Mouse (Mus musculus) kidney, postnatal 4 days (tissue): ENCODE measurements around the gene Pck1.

Experiments used
- DNase-seq, 2 experiments: peaks; one replicate each; pipeline ENCODE4 v3.0.0; 2021; ENCODE audit warnings: mixed read lengths in 2 of 2

Pck1 gene

GRCm38 (mm10) chr2:173151352-173151751, 1.5 kb upstream of the Pck1 start:
- DNase-seq = no peak

- DNase-seq = no peak
Measured at GRCm38 (mm10) chr2:173151784-173152284, 1.0 kb upstream of the Pck1 start.

DNA sequence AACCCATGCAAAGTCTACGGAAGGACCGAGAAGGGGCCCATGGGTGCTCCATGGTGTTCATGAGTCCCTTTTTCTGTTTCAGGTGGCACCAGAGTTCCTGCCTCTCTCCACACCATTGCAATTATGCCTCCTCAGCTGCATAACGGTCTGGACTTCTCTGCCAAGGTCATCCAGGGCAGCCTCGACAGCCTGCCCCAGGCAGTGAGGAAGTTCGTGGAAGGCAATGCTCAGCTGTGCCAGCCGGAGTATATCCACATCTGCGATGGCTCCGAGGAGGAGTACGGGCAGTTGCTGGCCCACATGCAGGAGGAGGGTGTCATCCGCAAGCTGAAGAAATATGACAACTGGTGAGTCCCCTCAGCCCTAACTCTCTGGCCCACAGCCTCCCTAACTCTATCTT, 418 bp downstream of the Pck1 start:
- no peak for DNase-seq

DNA sequence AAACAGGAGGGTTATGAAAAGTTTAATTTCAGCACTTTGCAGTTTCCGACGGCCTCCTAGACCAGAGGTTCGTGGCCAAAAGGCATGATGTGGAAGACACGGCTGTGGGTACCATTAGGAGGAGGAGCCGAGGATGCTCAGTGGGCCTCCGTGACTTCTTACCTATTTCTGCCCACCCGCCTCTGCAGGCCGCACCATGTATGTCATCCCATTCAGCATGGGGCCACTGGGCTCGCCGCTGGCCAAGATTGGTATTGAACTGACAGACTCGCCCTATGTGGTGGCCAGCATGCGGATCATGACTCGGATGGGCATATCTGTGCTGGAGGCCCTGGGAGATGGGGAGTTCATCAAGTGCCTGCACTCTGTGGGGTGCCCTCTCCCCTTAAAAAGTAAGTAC, 1.7 kb downstream of the Pck1 start:
- no peak for DNase-seq

- no peak for DNase-seq
Measured at GRCm38 (mm10) chr2:173154962-173155361, 2.1 kb downstream of the Pck1 start.

- no peak for DNase-seq
Measured at GRCm38 (mm10) chr2:173155907-173156306, 3.1 kb downstream of the Pck1 start.

- DNase-seq = no peak
Measured at GRCm38 (mm10) chr2:173156923-173157322, 4.1 kb downstream of the Pck1 start.

- DNase-seq = no peak
Measured at GRCm38 (mm10) chr2:173157376-173157775, 4.5 kb downstream of the Pck1 start.

DNA sequence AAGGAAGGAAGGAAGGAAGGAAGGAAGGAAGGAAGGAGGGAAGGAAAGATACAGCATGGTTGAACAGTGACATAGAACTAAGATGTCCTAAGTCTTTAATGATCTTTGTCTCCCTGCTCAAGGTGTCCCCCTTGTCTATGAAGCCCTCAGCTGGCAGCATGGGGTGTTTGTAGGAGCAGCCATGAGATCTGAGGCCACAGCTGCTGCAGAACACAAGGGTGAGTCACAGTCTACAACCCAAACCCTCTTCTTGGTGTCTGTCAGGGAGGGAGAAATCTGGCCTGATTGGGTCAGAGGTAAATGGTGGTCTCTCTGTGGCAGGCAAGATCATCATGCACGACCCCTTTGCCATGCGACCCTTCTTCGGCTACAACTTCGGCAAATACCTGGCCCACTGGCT, 5.0 kb downstream of the Pck1 start:
- no peak for DNase-seq

- no peak for DNase-seq
Measured at GRCm38 (mm10) chr2:173158390-173159055, 5.7 kb downstream of the Pck1 start.

DNA sequence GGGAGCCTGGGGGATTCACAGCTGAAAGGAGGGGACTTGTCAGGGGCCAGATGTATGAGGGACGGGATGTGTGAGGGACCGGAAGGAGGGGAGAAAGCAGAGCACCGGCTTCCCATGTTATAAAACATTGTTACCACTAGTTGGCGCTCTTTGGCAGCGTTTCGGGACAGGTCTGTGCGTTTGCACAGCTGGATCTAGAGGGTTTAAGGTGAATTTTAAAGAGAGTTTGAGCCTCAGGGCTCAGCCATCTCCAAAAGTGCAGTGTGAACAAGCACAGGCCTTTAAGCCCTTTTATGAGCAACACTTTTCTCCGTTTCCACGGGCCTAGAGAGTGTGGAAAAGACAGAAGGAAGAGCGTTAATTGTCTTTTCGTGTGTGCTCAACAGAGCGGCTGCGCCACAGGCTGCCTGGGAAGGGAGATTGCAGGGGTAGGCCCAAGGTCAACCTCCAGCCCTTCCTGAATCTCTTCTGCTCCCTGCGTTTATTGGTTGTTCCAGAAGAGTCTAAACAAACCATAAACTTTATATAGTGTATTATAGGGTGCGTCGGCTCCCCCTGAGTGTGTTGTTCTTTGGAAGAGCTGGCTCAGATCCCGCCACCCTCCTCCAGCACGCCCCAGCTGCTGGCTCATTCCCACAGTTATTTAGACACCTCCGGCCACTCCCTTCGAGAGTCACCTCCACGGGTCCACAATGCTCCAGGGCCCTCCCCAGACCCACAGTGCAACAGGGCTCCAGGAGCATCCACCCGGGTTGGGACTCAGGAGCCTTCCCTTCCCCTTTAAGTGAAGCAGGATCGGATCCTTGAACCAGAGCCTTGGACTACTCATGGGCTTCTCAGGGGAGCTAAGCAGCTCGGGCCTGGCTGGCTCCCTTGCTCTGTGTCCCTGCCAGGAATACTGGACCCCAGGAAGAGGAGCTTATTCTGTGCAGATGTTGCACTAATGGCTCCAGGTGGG, 6.8 kb downstream of the Pck1 start:
- peak; percentile 74 to 86 for DNase-seq

DNA sequence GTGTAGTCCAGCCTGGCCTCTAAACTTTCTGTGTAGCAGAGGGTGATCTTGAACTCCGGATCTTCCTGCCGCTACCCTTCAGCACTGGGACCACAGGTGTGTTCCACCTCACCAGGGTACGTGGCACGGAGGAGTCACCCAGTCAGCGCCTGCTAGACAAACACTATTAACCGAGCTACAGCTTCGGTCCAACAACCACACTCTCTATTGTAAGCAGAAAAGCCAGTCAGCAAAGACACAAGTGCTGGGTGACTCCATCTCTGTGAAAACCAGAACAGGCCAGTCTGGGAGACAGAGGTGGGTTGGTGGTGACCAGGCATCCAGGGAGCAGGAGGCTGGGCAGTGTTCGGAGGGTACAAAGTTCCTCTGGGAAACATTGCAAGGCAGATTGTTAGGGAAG, 10.5 kb downstream of the Pck1 start:
- DNase-seq = peak; percentile 40 to 60

GRCm38 (mm10) chr2:173164358-173164757, 11.5 kb downstream of the Pck1 start:
- peak; percentile 77 to 79 for DNase-seq

DNA sequence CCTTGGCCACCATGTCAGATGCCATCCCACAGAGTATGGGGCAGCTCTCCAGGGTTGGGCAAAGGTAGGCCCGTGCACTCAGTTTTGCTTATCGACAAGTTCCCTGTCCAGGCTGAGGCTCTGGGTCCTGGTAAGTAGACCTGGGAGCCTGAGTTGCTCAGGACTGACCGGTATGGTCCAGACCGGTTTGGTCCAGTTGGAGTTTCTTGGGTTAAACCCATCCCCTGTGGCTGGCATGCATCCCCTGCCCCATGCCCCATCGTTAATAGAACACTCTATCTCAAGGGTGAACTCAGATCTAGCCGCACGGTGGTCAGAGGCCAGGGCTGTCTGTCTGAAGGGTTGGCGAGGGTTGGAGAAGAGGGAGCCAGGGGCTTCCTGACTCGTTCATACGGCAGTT, 12.1 kb downstream of the Pck1 start:
- peak in 1 of 2 experiments; percentile 7 for DNase-seq

- no peak for DNase-seq
Measured at GRCm38 (mm10) chr2:173165357-173165756, 12.5 kb downstream of the Pck1 start.

GRCm38 (mm10) chr2:173168411-173168851, 15.6 kb downstream of the Pck1 start:
- peak in 1 of 2 experiments; percentile 46 for DNase-seq

GRCm38 (mm10) chr2:173170081-173170480, 17.2 kb downstream of the Pck1 start:
- peak; percentile 52 to 70 for DNase-seq

GRCm38 (mm10) chr2:173170715-173171114, 17.9 kb downstream of the Pck1 start:
- peak; percentile 35 to 62 for DNase-seq

- DNase-seq = peak; percentile 88 to 92
Measured at GRCm38 (mm10) chr2:173171470-173171869, 18.6 kb downstream of the Pck1 start.

GRCm38 (mm10) chr2:173171956-173172355, 19.1 kb downstream of the Pck1 start:
- peak; percentile 26 to 56 for DNase-seq

- no peak for DNase-seq
Measured at GRCm38 (mm10) chr2:173172386-173172785, 19.5 kb downstream of the Pck1 start.

DNA sequence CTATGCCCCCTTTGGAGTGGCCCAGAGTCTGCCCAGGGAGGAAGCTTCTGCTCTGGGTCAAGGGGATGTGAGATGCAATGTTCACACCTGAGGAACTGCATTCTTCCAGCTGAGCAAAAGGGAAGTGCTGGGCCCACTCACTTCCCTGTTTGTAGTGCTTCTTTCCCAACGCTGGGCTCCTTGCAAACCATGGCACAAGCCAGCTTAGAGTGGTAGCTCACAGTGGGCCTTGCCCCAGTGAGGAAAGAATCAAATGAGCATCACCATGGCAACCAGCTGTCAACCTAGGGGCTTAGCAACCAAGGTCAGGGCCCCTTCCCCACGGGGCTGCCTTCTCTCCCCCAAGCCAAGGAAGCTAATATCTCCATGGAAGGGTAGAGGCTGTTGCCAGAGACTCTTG, 20.2 kb downstream of the Pck1 start:
- peak in 1 of 2 experiments; percentile 47 for DNase-seq
